Mouse (Mus musculus): Measurements from ENCODE around the gene Dab1. TPM values are rescaled to one million over a fixed set of nuclear protein-coding genes. Genes with fewer than 3 reads are reported as not detected.

Gene Dab1
- polyA plus RNA-seq, 1 experiment = 0.26 TPM

GRCm38 (mm10) chr4:103974946-103975345 lies 355.8 kb downstream of the Dab1 start:
- no peaks in the 10 kb centered on the region for H3K36me3 ChIP-seq (ENCODE audit: control insufficient read depth, insufficient read depth, low read length)
- 81% methylated on average over 2 of the region's 2 CpGs for WGBS
- no peak overlapping the region for H3K27ac ChIP-seq (ENCODE audit: insufficient read depth, low read length)
- no peaks in the 10 kb centered on the region for H3K27me3 ChIP-seq (ENCODE audit: control insufficient read depth, insufficient read depth, low read length)
- no peaks in the 10 kb centered on the region for H3K4me1 ChIP-seq (ENCODE audit: control insufficient read depth, insufficient read depth, insufficient read length)
- no peak for DNase-seq (ENCODE audit: low read depth in 1 of 2, low spot score in 2 of 2)
- H3K4me3 ChIP-seq (ENCODE audit: extremely low read depth, insufficient read depth, insufficient read length) = no peak overlapping the region
- no peak for TF ChIP-seq CTCF (IDR thresholded peaks at IDR 0.05; ENCODE audit: extremely low read depth, insufficient read depth, insufficient read length, insufficient replicate concordance)
- no peak for TF ChIP-seq POLR2A (IDR thresholded peaks at IDR 0.05; ENCODE audit: low read depth, low read length)

GRCm38 (mm10) chr4:103993884-103994283 lies 374.7 kb downstream of the Dab1 start:
- Histone ChIP-seq H3K4me1 (ENCODE audit: control insufficient read depth, insufficient read depth, insufficient read length) (no peaks in the 10 kb centered on the region), H3K4me3 (ENCODE audit: extremely low read depth, insufficient read depth, insufficient read length) (no peak overlapping the region), H3K36me3 (ENCODE audit: control insufficient read depth, insufficient read depth, low read length) (no peaks in the 10 kb centered on the region), H3K27me3 (ENCODE audit: control insufficient read depth, insufficient read depth, low read length) (no peaks in the 10 kb centered on the region), H3K27ac (ENCODE audit: insufficient read depth, low read length) (no peak overlapping the region)
- DNase-seq (ENCODE audit: low read depth in 1 of 2, low spot score in 2 of 2) = no peak
- WGBS = 79% methylated on average over 3 of the region's 3 CpGs
- TF ChIP-seq POLR2A (IDR thresholded peaks at IDR 0.05; ENCODE audit: low read depth, low read length) (no peak), CTCF (IDR thresholded peaks at IDR 0.05; ENCODE audit: extremely low read depth, insufficient read depth, insufficient read length, insufficient replicate concordance) (no peak)

GRCm38 (mm10) chr4:103994406-103994805 lies 375.2 kb downstream of the Dab1 start:
- H3K27ac ChIP-seq (ENCODE audit: insufficient read depth, low read length) = no peak overlapping the region
- H3K4me3 ChIP-seq (ENCODE audit: extremely low read depth, insufficient read depth, insufficient read length) = no peak overlapping the region
- TF ChIP-seq POLR2A (IDR thresholded peaks at IDR 0.05; ENCODE audit: low read depth, low read length) (no peak), CTCF (IDR thresholded peaks at IDR 0.05; ENCODE audit: extremely low read depth, insufficient read depth, insufficient read length, insufficient replicate concordance) (no peak)
- no peaks in the 10 kb centered on the region for H3K4me1 ChIP-seq (ENCODE audit: control insufficient read depth, insufficient read depth, insufficient read length)
- 67% methylated on average over 1 of the region's 1 CpGs for WGBS
- H3K27me3 ChIP-seq (ENCODE audit: control insufficient read depth, insufficient read depth, low read length) = no peaks in the 10 kb centered on the region
- DNase-seq (ENCODE audit: low read depth in 1 of 2, low spot score in 2 of 2) = no peak
- no peaks in the 10 kb centered on the region for H3K36me3 ChIP-seq (ENCODE audit: control insufficient read depth, insufficient read depth, low read length)

- no peaks in the 10 kb centered on the region for H3K4me1 ChIP-seq (ENCODE audit: control insufficient read depth, insufficient read depth, insufficient read length)
- DNase-seq (ENCODE audit: low read depth in 1 of 2, low spot score in 2 of 2) = no peak
- WGBS = 75% methylated on average over 5 of the region's 5 CpGs
- H3K4me3 ChIP-seq (ENCODE audit: extremely low read depth, insufficient read depth, insufficient read length) = no peak overlapping the region
- no peaks in the 10 kb centered on the region for H3K27me3 ChIP-seq (ENCODE audit: control insufficient read depth, insufficient read depth, low read length)
- H3K36me3 ChIP-seq (ENCODE audit: control insufficient read depth, insufficient read depth, low read length) = no peaks in the 10 kb centered on the region
- no peak overlapping the region for H3K27ac ChIP-seq (ENCODE audit: insufficient read depth, low read length)
- no peak for TF ChIP-seq CTCF (IDR thresholded peaks at IDR 0.05; ENCODE audit: extremely low read depth, insufficient read depth, insufficient read length, insufficient replicate concordance)
- no peak for TF ChIP-seq POLR2A (IDR thresholded peaks at IDR 0.05; ENCODE audit: low read depth, low read length)
Measured at GRCm38 (mm10) chr4:104008406-104008805, 389.2 kb downstream of the Dab1 start.

- 64% methylated on average over 4 of the region's 4 CpGs for WGBS
- H3K27ac ChIP-seq (ENCODE audit: insufficient read depth, low read length) = no peak overlapping the region
- no peaks in the 10 kb centered on the region for H3K27me3 ChIP-seq (ENCODE audit: control insufficient read depth, insufficient read depth, low read length)
- no peaks in the 10 kb centered on the region for H3K4me1 ChIP-seq (ENCODE audit: control insufficient read depth, insufficient read depth, insufficient read length)
- H3K36me3 ChIP-seq (ENCODE audit: control insufficient read depth, insufficient read depth, low read length) = no peaks in the 10 kb centered on the region
- no peak for DNase-seq (ENCODE audit: low read depth in 1 of 2, low spot score in 2 of 2)
- TF ChIP-seq POLR2A (IDR thresholded peaks at IDR 0.05; ENCODE audit: low read depth, low read length) (no peak), CTCF (IDR thresholded peaks at IDR 0.05; ENCODE audit: extremely low read depth, insufficient read depth, insufficient read length, insufficient replicate concordance) (no peak)
- no peak overlapping the region for H3K4me3 ChIP-seq (ENCODE audit: extremely low read depth, insufficient read depth, insufficient read length)
Measured at GRCm38 (mm10) chr4:104011683-104012082, 392.5 kb downstream of the Dab1 start.

- no peak for TF ChIP-seq POLR2A (IDR thresholded peaks at IDR 0.05; ENCODE audit: low read depth, low read length)
- no peak for TF ChIP-seq CTCF (IDR thresholded peaks at IDR 0.05; ENCODE audit: extremely low read depth, insufficient read depth, insufficient read length, insufficient replicate concordance)
- no peak overlapping the region for H3K4me3 ChIP-seq (ENCODE audit: extremely low read depth, insufficient read depth, insufficient read length)
- no peak for DNase-seq (ENCODE audit: low read depth in 1 of 2, low spot score in 2 of 2)
- no peaks in the 10 kb centered on the region for H3K27me3 ChIP-seq (ENCODE audit: control insufficient read depth, insufficient read depth, low read length)
- no peaks in the 10 kb centered on the region for H3K4me1 ChIP-seq (ENCODE audit: control insufficient read depth, insufficient read depth, insufficient read length)
- no peaks in the 10 kb centered on the region for H3K36me3 ChIP-seq (ENCODE audit: control insufficient read depth, insufficient read depth, low read length)
- H3K27ac ChIP-seq (ENCODE audit: insufficient read depth, low read length) = no peak overlapping the region
- 87% methylated on average over 4 of the region's 4 CpGs for WGBS
Measured at GRCm38 (mm10) chr4:104012150-104012549, 393.0 kb downstream of the Dab1 start.

- no peaks in the 10 kb centered on the region for H3K36me3 ChIP-seq (ENCODE audit: control insufficient read depth, insufficient read depth, low read length)
- DNase-seq (ENCODE audit: low read depth in 1 of 2, low spot score in 2 of 2) = no peak
- WGBS = 61% methylated on average over 2 of the region's 2 CpGs
- H3K4me1 ChIP-seq (ENCODE audit: control insufficient read depth, insufficient read depth, insufficient read length) = no peaks in the 10 kb centered on the region
- no peak overlapping the region for H3K27ac ChIP-seq (ENCODE audit: insufficient read depth, low read length)
- TF ChIP-seq CTCF (IDR thresholded peaks at IDR 0.05; ENCODE audit: extremely low read depth, insufficient read depth, insufficient read length, insufficient replicate concordance) = no peak
- TF ChIP-seq POLR2A (IDR thresholded peaks at IDR 0.05; ENCODE audit: low read depth, low read length) = no peak
- H3K4me3 ChIP-seq (ENCODE audit: extremely low read depth, insufficient read depth, insufficient read length) = no peak overlapping the region
- H3K27me3 ChIP-seq (ENCODE audit: control insufficient read depth, insufficient read depth, low read length) = no peaks in the 10 kb centered on the region
Measured at GRCm38 (mm10) chr4:104025117-104025694, 406.0 kb downstream of the Dab1 start.

Data from spleen, adult 2 months (tissue).